Mouse (Mus musculus) liver, embryonic 15.5 days (tissue): ENCODE measurements around the gene Gpld1. TPM values are rescaled to one million over a fixed set of nuclear protein-coding genes. Genes with fewer than 3 reads are reported as not detected.

ENCODE experiments used
- ATAC-seq: fragments of 200-750 bp; cut with Nextera tagmentation; 2 replicates; pipeline ENCODE4 v1.8.0; 2017; ENCODE audit warnings: moderate number of reproducible peaks, mild to moderate bottlenecking, moderate library complexity; ENCODE audit not compliant: insufficient read depth
- H3K27ac ChIP-seq: fragments of 300-500 bp; sonication (generic); replicated peaks from 2 replicates; pipeline ENCODE4 v1.5.1; 2015; ENCODE audit warnings: mild to moderate bottlenecking, inconsistent platforms
- H3K27me3 ChIP-seq: fragments of 300-500 bp; sonication (generic); 2 replicates; pipeline ENCODE4 v1.6.1; 2015; ENCODE audit warnings: mild to moderate bottlenecking, inconsistent platforms
- H3K36me3 ChIP-seq: fragments of 300-500 bp; sonication (generic); replicated peaks from 2 replicates; pipeline ENCODE4 v1.6.1; 2015; ENCODE audit warnings: moderate library complexity, mild to moderate bottlenecking, inconsistent platforms
- H3K4me1 ChIP-seq: fragments of 300-500 bp; sonication (generic); replicated peaks from 2 replicates; pipeline ENCODE4 v1.6.1; 2015; ENCODE audit warnings: inconsistent platforms
- H3K4me2 ChIP-seq: fragments of 300-500 bp; sonication (generic); 2 replicates; pipeline ENCODE4 v1.6.1; 2015; ENCODE audit warnings: moderate library complexity, mild to moderate bottlenecking, inconsistent platforms
- H3K4me3 ChIP-seq: fragments of 300-500 bp; sonication (generic); replicated peaks from 2 replicates; pipeline ENCODE4 v1.5.1; 2015; ENCODE audit warnings: mild to moderate bottlenecking, inconsistent platforms
- H3K9ac ChIP-seq: fragments of 300-500 bp; sonication (generic); 2 replicates; pipeline ENCODE4 v1.6.1; 2015; ENCODE audit warnings: moderate library complexity, mild to moderate bottlenecking, inconsistent platforms
- H3K9me3 ChIP-seq: fragments of 300-500 bp; sonication (generic); replicated peaks from 2 replicates; pipeline ENCODE4 v1.6.1; 2016; ENCODE audit warnings: inconsistent platforms
- WGBS: fragments of 180-500 bp; shearing (Covaris S2); methylation state at CpG from one replicate; pipeline ENCODE4 v1.1.7; 2015; ENCODE audit warnings: mixed read lengths; ENCODE audit not compliant: insufficient replicate concordance; 5-methylcytosine and 5-hydroxymethylcytosine counted together
- polyA plus RNA-seq: library from polyadenylated mRNA; unstranded; fragments of >200 nt; fragmentation: Nextera tagmentation; extraction: Ambion mirVana; gene quantifications from 2 replicates; pipeline ENCODE4 v1.2.1, GENCODE M21; 2015

Gene Gpld1
- polyA plus RNA-seq, 1 experiment from 2014 or later: 11.7 TPM

- Histone ChIP-seq H3K9me3 (no peaks in the 10 kb centered on the region), H3K9ac (no peak overlapping the region), H3K4me1 (no peaks in the 10 kb centered on the region), H3K27ac (no peak overlapping the region), H3K4me2 (no peak overlapping the region), H3K27me3 (no peaks in the 10 kb centered on the region), H3K36me3 (0 out of 2 replicates have a peak, but pooled peaks cover 9% of the 10 kb centered on the region), H3K4me3 (no peak overlapping the region)
- WGBS: 69% methylated on average over 6 of the region's 6 CpGs
- ATAC-seq: no peak
These were observed 21.7 kb upstream of the Gpld1 start for GRCm38 (mm10) chr13:24921281-24921680.

- Histone ChIP-seq H3K4me3 (no peak overlapping the region), H3K27ac (no peak overlapping the region), H3K4me1 (no peaks in the 10 kb centered on the region), H3K9ac (no peak overlapping the region), H3K27me3 (no peaks in the 10 kb centered on the region), H3K9me3 (no peaks in the 10 kb centered on the region), H3K4me2 (no peak overlapping the region), H3K36me3 (0 out of 2 replicates have a peak, but pooled peaks cover 5% of the 10 kb centered on the region)
- ATAC-seq: no peak
- WGBS: 62% methylated on average over 5 of the region's 5 CpGs
These were observed 19.0 kb upstream of the Gpld1 start for GRCm38 (mm10) chr13:24923991-24924390.

DNA sequence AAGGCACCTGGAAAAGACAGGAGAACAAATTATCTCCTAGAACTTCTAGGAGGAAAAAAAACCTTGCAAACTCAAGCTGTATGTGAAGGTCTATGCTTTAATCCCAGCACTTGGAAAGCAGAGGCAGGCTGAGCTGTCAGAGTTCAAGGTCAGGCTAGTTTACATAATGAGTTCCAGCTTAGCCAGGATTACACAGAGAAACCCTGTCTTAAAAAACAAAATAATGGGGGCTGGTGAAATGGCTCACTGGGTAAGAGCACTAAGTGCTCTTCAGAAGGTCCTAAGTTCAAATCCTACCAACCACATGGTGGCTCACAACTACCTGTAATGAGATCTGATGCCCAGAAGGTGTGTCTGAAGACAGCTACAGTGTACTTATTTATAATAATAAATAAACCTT lies 12.4 kb upstream of the Gpld1 start:
- no peak for ATAC-seq
- no peaks in the 10 kb centered on the region for H3K36me3 ChIP-seq
- peaks cover 11% of the 10 kb centered on the region for H3K27me3 ChIP-seq
- H3K4me1 ChIP-seq: peaks cover 4% of the 10 kb centered on the region; the same call in 1 of the 2 replicates
- H3K9ac ChIP-seq: no peak overlapping the region
- no peak overlapping the region for H3K4me3 ChIP-seq
- H3K4me2 ChIP-seq: no peak overlapping the region
- no peaks in the 10 kb centered on the region for H3K9me3 ChIP-seq
- no peak overlapping the region for H3K27ac ChIP-seq

- no peak overlapping the region for H3K4me2 ChIP-seq
- H3K27me3 ChIP-seq: peaks cover 37% of the 10 kb centered on the region
- peaks cover 10% of the 10 kb centered on the region for H3K4me1 ChIP-seq
- 28% methylated on average over 7 of the region's 7 CpGs for WGBS
- H3K9me3 ChIP-seq: no peaks in the 10 kb centered on the region
- no peaks in the 10 kb centered on the region for H3K36me3 ChIP-seq
- H3K4me3 ChIP-seq: no peak overlapping the region
- no peak overlapping the region for H3K27ac ChIP-seq
- ATAC-seq: no peak
- H3K9ac ChIP-seq: no peak overlapping the region
These were observed 9.8 kb upstream of the Gpld1 start for GRCm38 (mm10) chr13:24933199-24933598.

- ATAC-seq: no peak
- WGBS: 30% methylated on average over 5 of the region's 5 CpGs
- no peaks in the 10 kb centered on the region for H3K9me3 ChIP-seq
These were observed 6.2 kb upstream of the Gpld1 start for GRCm38 (mm10) chr13:24936772-24937107.

DNA sequence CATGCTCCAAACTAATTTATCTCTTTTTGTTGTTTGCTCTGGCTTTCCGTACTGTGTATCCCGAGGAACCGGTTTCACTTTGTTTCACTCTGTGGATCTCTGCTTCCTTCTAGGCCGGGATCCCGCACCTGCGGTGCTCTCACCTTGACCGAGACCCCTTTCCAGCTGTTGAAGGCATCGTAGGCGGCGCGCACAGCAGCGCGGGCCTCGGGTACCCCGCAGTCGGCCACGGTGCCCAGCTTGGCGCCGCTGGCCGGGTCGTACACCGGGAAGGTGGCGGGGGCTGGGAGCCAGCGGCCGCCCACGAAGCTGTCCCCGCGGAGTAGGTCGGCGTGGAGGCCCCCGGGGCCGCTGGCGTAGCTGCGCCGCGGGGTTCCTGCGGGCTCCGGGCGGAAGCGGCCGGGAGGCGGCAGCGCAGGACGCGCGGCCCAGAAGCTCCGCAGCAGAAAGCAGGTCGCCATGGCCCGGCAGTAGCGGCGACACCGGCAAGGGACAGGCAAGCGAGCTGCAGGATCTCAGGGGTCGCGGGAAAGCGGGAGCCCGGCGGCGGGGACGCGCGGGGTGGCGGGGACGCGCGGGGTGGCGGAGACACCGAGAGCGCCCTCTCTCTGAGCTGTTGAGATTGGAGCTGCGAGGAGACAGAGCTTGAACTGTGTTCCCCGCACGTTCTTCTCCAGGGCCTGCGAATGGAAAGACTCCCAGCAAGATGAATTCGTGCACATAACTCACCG lies 5.7 kb upstream of the Gpld1 start, which contains the start of gene Aldh5a1:
Gene Aldh5a1 (minus strand): TSS at position 554 of the 731 bp plus-strand sequence.
- WGBS: 2% methylated on average over 75 of the region's 75 CpGs
- ATAC-seq: peak; percentile 59
- peak within 1 kb of the TSS; percentile 24; the same call in 1 of the 2 replicates for H3K27ac ChIP-seq

More at GRCm38 (mm10) chr13:24936772-24937107, 6.2 kb upstream of the Gpld1 start:
- Histone ChIP-seq H3K4me2 (peak overlapping the region; percentile 72), H3K27ac (no peak overlapping the region), H3K4me1 (peaks cover 15% of the 10 kb centered on the region), H3K9ac (peak overlapping the region; percentile 56; the same call in 1 of the 2 replicates), H3K36me3 (no peaks in the 10 kb centered on the region), H3K27me3 (peaks cover 55% of the 10 kb centered on the region), H3K4me3 (peak overlapping the region; percentile 65)

GRCm38 (mm10) chr13:24937839-24938166 lies 5.1 kb upstream of the Gpld1 start:
- no peak for ATAC-seq
- Histone ChIP-seq H3K27ac (no peak overlapping the region), H3K4me1 (peaks cover 12% of the 10 kb centered on the region), H3K36me3 (no peaks in the 10 kb centered on the region), H3K9me3 (no peaks in the 10 kb centered on the region), H3K27me3 (peaks cover 60% of the 10 kb centered on the region), H3K4me2 (peak overlapping the region; percentile 72), H3K9ac (no peak overlapping the region), H3K4me3 (peak overlapping the region; percentile 65)
- 14% methylated on average over 12 of the region's 12 CpGs for WGBS

More for the DNA sequence above, 5.7 kb upstream of the Gpld1 start, which contains the start of gene Aldh5a1:
- Histone ChIP-seq H3K4me3 (peak within 1 kb of the TSS; percentile 65), H3K9ac (peak within 1 kb of the TSS; percentile 56), H3K36me3 (no peaks in the 10 kb centered on the region), H3K4me2 (peak within 1 kb of the TSS; percentile 72), H3K4me1 (peaks cover 12% of the 10 kb centered on the region), H3K27me3 (peaks cover 55% of the 10 kb centered on the region), H3K9me3 (no peaks in the 10 kb centered on the region)

GRCm38 (mm10) chr13:24938683-24939082 lies 4.3 kb upstream of the Gpld1 start:
- no peaks in the 10 kb centered on the region for H3K9me3 ChIP-seq
- H3K27ac ChIP-seq: no peak overlapping the region
- H3K36me3 ChIP-seq: no peaks in the 10 kb centered on the region
- ATAC-seq: no peak
- H3K4me2 ChIP-seq: no peak overlapping the region
- peaks cover 12% of the 10 kb centered on the region; the same call in 1 of the 2 replicates for H3K4me1 ChIP-seq
- H3K27me3 ChIP-seq: peaks cover 64% of the 10 kb centered on the region
- no peak overlapping the region for H3K4me3 ChIP-seq
- H3K9ac ChIP-seq: no peak overlapping the region
- WGBS: 7% methylated on average over 9 of the region's 9 CpGs

DNA sequence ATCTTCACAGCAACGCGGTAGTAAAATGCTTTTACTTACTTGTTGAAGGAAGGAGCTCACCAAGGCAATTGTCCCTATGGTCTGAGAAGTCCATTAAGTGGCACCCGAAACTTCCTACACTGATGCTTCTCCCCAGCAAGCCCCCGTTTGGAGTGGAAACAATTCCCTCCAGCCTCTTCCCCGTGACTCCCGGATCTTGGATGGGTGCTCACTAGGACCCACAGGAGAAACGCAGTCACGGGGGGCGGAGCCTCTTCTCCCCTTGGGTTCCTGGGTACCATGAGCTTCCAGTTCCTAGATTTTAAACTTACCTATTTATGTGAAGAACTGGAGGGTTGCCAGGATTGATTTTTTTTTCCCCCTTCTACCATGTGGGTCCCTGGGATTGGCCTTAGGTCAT lies 3.5 kb upstream of the Gpld1 start:
- H3K4me1 ChIP-seq: peaks cover 12% of the 10 kb centered on the region; the same call in 1 of the 2 replicates
- H3K27me3 ChIP-seq: peaks cover 61% of the 10 kb centered on the region
- H3K4me2 ChIP-seq: no peak overlapping the region
- H3K4me3 ChIP-seq: no peak overlapping the region
- H3K9me3 ChIP-seq: no peaks in the 10 kb centered on the region
- no peak overlapping the region for H3K27ac ChIP-seq
- no peak for ATAC-seq
- no peak overlapping the region for H3K9ac ChIP-seq
- WGBS: 74% methylated on average over 9 of the region's 9 CpGs
- H3K36me3 ChIP-seq: no peaks in the 10 kb centered on the region

DNA sequence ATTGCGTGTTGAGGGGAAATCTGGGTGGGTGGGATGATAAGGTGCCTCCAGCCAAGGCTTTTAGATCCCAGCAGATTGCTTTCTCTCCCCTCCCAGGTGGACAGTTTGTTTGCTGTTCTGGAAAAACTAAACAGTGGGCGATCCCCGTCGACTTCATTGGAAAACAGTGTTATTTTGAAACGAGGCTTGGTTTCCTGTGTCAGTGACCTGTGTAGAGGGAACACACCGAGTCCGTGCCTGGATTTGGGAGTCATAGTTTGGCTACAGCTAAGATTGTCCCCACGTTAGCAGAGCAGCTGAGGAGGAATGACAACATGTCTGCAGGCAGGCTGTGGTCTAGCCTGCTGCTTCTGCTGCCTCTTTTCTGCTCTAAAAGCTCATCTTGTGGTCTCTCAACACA lies 351 bp downstream of the Gpld1 start:
- Histone ChIP-seq H3K9ac (no peak overlapping the region), H3K9me3 (no peaks in the 10 kb centered on the region), H3K4me1 (peaks cover 4% of the 10 kb centered on the region; the same call in 1 of the 2 replicates), H3K27me3 (peaks cover 26% of the 10 kb centered on the region), H3K4me2 (peak overlapping the region; percentile 25), H3K36me3 (no peaks in the 10 kb centered on the region), H3K27ac (peak overlapping the region; percentile 45; the same call in 1 of the 2 replicates), H3K4me3 (peak overlapping the region; percentile 32)
- peak; percentile 64 for ATAC-seq
- WGBS: 47% methylated on average over 8 of the region's 8 CpGs

GRCm38 (mm10) chr13:24945567-24945966 lies 2.6 kb downstream of the Gpld1 start:
- Histone ChIP-seq H3K9me3 (no peaks in the 10 kb centered on the region), H3K9ac (no peak overlapping the region), H3K4me1 (no peaks in the 10 kb centered on the region), H3K27ac (no peak overlapping the region), H3K27me3 (0 out of 2 replicates have a peak, but pooled peaks cover 8% of the 10 kb centered on the region), H3K36me3 (no peaks in the 10 kb centered on the region), H3K4me2 (0 out of 2 replicates have a peak overlapping the region, but pooled peaks have one; percentile 6), H3K4me3 (no peak overlapping the region)
- ATAC-seq: no peak
- 31% methylated on average over 4 of the region's 4 CpGs for WGBS
